Mouse (Mus musculus) c-Kit-negative CD71-positive TER-119-positive erythroid progenitor cells, embryonic 14.5 days (primary cell): ENCODE data around the gene Pkdrej.
"Not testable (repeated sequence)": the region's sequence is repeated elsewhere in the genome, so short reads cannot be mapped to it uniquely, and the experiment has no call there.

Experiments used
- DNase-seq: peaks from one replicate; pipeline ENCODE4 v3.0.0-alpha.2; 2013; ENCODE audit warnings: low read depth, low spot score

Gene Pkdrej

GRCm38 (mm10) chr15:85821203-85822010, at the start of gene Pkdrej:
Pkdrej (minus strand) TSS chr15:85821734.
- DNase-seq: no peak

DNA sequence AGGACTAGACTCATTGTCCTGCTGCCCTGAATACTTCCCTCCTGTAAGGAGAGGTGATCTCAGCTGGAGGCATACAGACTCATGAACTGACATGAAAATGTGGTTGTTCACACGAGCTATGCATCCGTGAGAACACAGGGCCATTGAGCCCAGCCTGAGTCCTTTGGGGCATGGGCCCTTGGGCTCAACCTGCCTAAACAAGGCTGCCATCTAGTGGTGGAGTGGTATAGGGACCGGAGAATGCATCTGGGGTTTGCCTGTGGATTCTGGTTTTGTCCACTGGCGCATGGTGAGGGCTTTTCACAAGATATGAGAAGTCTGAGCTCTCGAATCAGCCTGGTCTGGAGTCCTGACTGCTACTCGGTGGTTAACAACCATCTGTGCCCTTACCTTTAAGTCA, 46.2 kb upstream of the Pkdrej start:
- peak; percentile 50 for DNase-seq

- DNase-seq: not testable (repeated sequence)
These were observed 44.4 kb upstream of the Pkdrej start for GRCm38 (mm10) chr15:85865913-85866312.

- peak; percentile 89 for DNase-seq
These were observed 38.0 kb upstream of the Pkdrej start, which contains the start of gene Gtse1 for GRCm38 (mm10) chr15:85859490-85860031. Gtse1 (plus strand) TSS chr15:85859745.

DNA sequence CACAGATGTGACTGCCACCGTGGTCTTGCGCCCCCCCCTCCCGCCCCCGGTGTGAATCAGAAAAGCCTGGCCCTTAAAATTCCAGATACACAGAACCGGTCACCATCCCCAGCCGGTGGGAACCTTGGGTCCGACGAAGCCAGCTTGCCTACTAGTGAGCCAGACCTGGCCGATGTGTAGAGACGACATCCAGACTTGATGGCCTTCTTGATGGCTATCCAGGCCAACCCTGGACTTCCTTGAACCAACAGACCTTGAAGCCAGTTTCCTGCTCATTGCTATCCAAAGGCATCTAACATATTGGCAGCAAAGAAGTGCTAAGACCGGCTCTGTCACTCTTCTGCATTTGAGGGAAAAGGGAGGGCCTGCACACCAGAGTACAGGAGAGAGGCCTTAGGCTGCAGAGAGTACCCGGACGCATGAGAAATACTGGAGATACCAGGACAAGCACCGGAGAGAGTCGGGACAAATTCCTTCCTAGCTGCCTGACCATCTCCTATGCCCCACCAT, 37.5 kb upstream of the Pkdrej start:
- DNase-seq: no peak

- no peak for DNase-seq
These were observed 30.3 kb upstream of the Pkdrej start for GRCm38 (mm10) chr15:85851656-85852392.

DNA sequence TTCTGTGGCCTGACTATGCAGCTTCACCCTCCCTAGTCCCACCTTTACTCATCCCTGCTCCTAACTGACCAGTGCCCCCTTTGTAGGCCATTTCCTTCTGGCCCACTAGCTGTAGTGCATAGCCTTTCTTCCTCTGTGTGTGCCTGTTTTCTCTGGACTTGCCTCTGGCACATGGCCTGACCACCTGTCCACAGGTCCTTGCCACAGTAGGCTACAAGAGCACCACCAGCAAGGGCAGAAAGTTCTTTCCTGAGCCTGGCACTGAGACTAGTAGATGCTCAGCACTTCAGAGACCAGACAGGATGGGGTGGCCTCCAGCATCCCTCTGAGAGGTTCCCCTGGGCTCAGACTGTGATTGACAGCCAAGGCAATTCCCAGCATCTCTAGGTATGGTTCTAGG, 23.5 kb upstream of the Pkdrej start:
- DNase-seq: no peak

GRCm38 (mm10) chr15:85841796-85842360, 20.3 kb upstream of the Pkdrej start:
- no peak for DNase-seq

DNA sequence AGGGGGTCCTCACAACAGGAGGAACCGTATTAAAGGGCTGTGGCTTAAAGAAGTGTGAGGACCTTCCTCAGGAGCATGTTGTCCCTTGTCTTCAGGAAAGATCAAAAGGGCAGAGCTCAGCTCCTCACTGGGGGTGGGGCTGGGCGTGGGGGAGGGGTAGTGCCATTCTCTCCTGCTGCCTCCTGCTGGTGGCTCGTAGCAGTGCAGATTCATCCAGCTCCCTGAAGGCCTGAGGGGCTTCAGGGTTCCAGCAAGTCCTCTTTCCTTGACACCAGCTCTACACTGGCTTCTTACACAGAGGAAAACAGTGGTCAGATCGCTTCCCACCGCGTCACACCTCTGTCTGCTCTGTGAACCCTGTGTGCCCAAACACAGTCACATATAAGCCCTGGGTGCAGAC, 19.4 kb upstream of the Pkdrej start:
- DNase-seq: no peak

DNA sequence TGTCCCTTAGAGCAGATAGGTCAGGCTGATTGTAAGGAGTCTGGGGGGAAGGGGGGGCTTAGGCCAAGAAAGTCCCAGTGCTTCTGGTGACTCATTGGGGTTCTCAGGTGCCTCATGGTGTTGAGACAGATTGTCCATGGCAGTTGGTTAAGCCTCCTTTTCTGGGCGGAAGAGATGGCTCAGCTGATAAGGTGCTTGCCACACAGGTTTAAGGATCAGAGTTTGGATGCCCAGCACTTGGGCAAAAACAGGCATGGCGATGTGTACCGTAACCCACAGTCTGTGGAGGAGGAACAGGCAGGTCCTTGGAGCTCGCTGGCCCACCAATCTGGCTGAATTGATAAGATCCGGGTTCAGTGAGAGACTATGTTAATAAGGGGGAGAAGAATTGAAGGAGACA, 15.4 kb upstream of the Pkdrej start:
- no peak for DNase-seq

- no peak for DNase-seq
These were observed 13.8 kb upstream of the Pkdrej start for GRCm38 (mm10) chr15:85835335-85835734.

DNA sequence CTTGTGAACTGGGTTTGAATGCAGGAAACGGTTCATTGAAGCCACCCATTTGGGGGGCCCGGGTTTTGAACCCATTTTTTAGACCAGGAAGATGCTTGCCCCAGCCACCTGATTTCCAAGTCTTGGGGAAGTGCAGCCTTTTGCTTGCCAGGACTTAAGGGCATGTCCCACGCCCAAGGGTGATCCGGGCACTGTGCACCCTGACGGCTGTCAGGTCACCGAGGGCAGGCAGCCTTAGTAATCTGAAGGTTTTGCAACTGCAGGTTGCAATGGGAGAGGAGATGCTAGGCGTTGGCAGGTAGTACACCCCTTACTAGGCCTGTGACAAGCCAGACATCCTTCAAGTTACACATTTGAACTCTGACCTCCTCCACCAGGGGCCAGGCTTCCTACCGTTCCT, 11.1 kb upstream of the Pkdrej start:
- DNase-seq: no peak

- DNase-seq: peak; percentile 46
These were observed 10.5 kb upstream of the Pkdrej start, which contains the start of gene Ttc38 for GRCm38 (mm10) chr15:85831954-85832590. Ttc38 (plus strand) TSS chr15:85832306.

DNA sequence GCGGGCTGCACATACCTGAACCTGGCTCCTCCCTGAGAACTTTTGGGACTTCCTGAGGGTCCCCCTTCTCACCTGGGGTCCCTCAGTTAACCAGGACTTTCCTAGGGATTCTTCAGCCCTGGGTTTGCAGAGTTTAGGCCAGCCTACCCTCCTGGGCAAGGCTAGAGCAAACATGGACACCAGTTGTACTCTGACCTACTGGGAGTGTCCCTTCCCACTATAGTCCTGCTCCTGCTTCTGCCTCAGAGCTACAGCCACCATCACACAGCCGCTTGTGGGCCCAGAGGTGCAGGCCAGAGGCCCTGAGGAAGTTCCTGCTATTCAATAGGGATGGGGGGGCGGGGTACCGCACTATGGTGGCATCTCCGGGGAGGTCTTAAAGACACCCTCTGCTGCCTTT, 7.9 kb upstream of the Pkdrej start:
- no peak for DNase-seq

- no peak for DNase-seq
These were observed 6.5 kb upstream of the Pkdrej start for GRCm38 (mm10) chr15:85828071-85828470.

DNA sequence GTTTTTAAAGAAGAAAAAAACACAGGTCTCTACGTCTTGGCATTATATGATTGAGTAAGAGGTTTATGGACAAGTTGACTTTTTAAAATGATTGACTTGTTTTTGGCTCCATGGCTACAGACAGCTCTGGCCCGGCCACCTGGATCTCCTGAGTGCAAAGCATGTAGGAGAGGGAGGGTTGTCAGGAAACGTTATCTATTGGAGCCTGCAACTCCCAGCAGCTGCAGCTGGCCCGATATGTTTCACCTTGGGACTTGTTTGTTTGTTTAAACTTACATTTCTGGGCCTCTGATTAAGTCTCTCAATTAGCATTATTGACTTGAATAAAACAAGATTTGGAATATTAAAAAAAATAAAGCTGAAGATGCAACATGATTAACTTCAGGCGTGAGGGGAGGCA, 5.1 kb upstream of the Pkdrej start:
- no peak for DNase-seq

- DNase-seq: no peak
These were observed 451 bp upstream of the Pkdrej start for GRCm38 (mm10) chr15:85822011-85822359.

DNA sequence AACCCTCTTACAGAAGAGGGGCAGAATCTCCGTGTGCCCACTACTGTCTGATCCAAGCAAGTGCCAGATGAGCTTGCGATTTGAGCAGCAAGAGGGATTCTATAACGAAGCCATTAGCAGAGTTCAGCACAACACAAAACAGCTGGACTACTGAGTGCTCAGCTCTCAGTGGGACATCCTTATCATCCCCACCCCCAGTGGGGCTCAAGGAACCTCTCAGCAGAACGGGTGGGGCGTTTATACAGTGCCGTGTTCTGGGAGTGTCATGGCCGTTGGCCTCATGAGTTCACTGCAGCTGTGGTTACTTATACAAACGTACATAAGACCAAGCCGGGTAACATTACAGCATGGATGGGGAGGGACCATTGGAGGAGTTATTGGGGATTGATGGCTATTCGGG, 8.1 kb downstream of the Pkdrej start:
- no peak for DNase-seq

- DNase-seq: peak; percentile 93
These were observed 9.8 kb downstream of the Pkdrej start, which contains the start of gene Cdpf1 for GRCm38 (mm10) chr15:85811535-85812277. Cdpf1 (minus strand) TSS chr15:85811697.

DNA sequence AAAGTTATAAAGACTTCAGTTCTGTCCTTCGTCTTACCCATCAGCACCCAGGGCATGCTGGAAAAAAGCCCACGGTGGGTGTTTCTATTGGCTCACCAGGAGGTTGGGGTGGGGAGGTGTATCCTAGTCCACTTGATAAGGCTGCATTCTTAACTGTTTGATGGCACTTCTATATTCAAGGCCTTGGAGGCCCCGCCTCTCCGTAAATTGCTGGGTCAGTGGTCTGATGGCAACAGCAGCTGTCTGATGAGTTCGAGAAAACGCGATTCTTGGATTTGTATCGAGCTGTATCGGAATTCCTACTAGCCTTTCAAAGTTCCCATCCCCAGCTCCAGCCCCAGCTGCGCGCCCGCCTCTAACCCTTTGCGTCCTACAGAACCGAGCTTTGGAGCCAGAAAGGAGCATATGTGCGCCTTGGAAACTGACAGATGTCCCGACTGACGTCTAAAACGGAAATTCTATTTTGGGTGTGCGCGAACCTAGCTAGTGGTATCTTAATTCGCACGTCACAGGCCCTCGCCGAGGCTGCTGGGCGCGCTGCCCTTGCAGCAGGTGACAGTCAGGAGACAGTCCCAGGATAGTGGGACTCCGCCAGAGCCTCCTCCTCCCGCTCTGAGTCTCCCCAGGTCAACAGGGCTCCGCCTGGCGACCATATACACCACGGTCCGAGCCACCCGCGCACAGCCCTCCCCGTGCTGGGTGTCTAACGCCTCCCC, 10.6 kb downstream of the Pkdrej start:
- DNase-seq: no peak
